Mouse (Mus musculus): ENCODE data around the gene Cxcl13. TPM values are rescaled to one million over a fixed set of nuclear protein-coding genes. Genes with fewer than 3 reads are reported as not detected.

Cxcl13 gene
- polyA plus RNA-seq, 2 experiments = 0.02 to 0.14 TPM

- Histone ChIP-seq H3K4me2 (ENCODE audit: low read depth) (no peak overlapping the region), H3K27ac (no peak overlapping the region), H3K4me1 (replicated peaks; ENCODE audit: control insufficient read depth in 2 of 2, insufficient read depth in 2 of 2, low read length in 1 of 2) (peaks cover 0 to 4% of the 10 kb centered on the region in 2 experiments; a peak in 1 of 4 replicates), H3K9ac (replicated peaks) (no peak overlapping the region), H3K9me3 (ENCODE audit: control insufficient read depth, low read length) (no peaks in the 10 kb centered on the region), H3K27me3 (ENCODE audit: control insufficient read depth, insufficient read depth, low read length) (no peaks in the 10 kb centered on the region), H3K4me3 (ENCODE audit: insufficient read depth in 1 of 2, low read depth in 2 of 2, low read length in 2 of 2) (no peak overlapping the region), H3K36me3 (replicated peaks; ENCODE audit: control insufficient read depth, insufficient read depth, low read depth) (no peaks in the 10 kb centered on the region)
- 20% methylated on average over 4 of the region's 4 CpGs for WGBS (ENCODE audit: insufficient replicate concordance)
- no peak for DNase-seq (ENCODE audit: low read depth in 3 of 3, low spot score in 3 of 3)
- ATAC-seq (ENCODE audit: insufficient read depth) = no peak
- no peak for TF ChIP-seq EP300 (IDR thresholded peaks at IDR 0.05; ENCODE audit: low read depth)
- TF ChIP-seq CTCF (IDR thresholded peaks at IDR 0.05; ENCODE audit: low read depth) = no peak
Measured at GRCm38 (mm10) chr5:95940682-95941221, 16.0 kb upstream of the Cxcl13 start.

GRCm38 (mm10) chr5:95941562-95941961 lies 15.2 kb upstream of the Cxcl13 start:
- H3K27me3 ChIP-seq (ENCODE audit: control insufficient read depth, insufficient read depth, low read length) = no peaks in the 10 kb centered on the region
- H3K4me2 ChIP-seq (ENCODE audit: low read depth) = no peak overlapping the region
- 55% methylated on average over 7 of the region's 7 CpGs for WGBS (ENCODE audit: insufficient replicate concordance)
- no peak overlapping the region for H3K27ac ChIP-seq
- H3K36me3 ChIP-seq (replicated peaks; ENCODE audit: control insufficient read depth, insufficient read depth, low read depth) = no peaks in the 10 kb centered on the region
- DNase-seq (ENCODE audit: low read depth in 3 of 3, low spot score in 3 of 3) (no peak), ATAC-seq (ENCODE audit: insufficient read depth) (no peak)
- TF ChIP-seq CTCF (IDR thresholded peaks at IDR 0.05; ENCODE audit: low read depth) (no peak), EP300 (IDR thresholded peaks at IDR 0.05; ENCODE audit: low read depth) (no peak)
- no peaks in the 10 kb centered on the region for H3K9me3 ChIP-seq (ENCODE audit: control insufficient read depth, low read length)
- no peak overlapping the region for H3K9ac ChIP-seq (replicated peaks)
- H3K4me3 ChIP-seq (ENCODE audit: insufficient read depth in 1 of 2, low read depth in 2 of 2, low read length in 2 of 2) = no peak overlapping the region
- H3K4me1 ChIP-seq (replicated peaks; ENCODE audit: control insufficient read depth in 2 of 2, insufficient read depth in 2 of 2, low read length in 1 of 2) = peaks cover 0 to 4% of the 10 kb centered on the region in 2 experiments; a peak in 1 of 4 replicates

- H3K4me2 ChIP-seq (ENCODE audit: low read depth) = no peak overlapping the region
- WGBS (ENCODE audit: insufficient replicate concordance) = 24% methylated on average over 3 of the region's 3 CpGs
- H3K4me1 ChIP-seq (replicated peaks; ENCODE audit: control insufficient read depth in 2 of 2, insufficient read depth in 2 of 2, low read length in 1 of 2) = no peaks in the 10 kb centered on the region
- DNase-seq (ENCODE audit: low read depth in 3 of 3, low spot score in 3 of 3) = no peak
- H3K4me3 ChIP-seq (ENCODE audit: insufficient read depth in 1 of 2, low read depth in 2 of 2, low read length in 2 of 2) = no peak overlapping the region
- H3K27ac ChIP-seq = no peak overlapping the region
- no peak for ATAC-seq (ENCODE audit: insufficient read depth)
- H3K27me3 ChIP-seq (ENCODE audit: control insufficient read depth, insufficient read depth, low read length) = no peaks in the 10 kb centered on the region
- H3K9ac ChIP-seq (replicated peaks) = no peak overlapping the region
- no peaks in the 10 kb centered on the region for H3K9me3 ChIP-seq (ENCODE audit: control insufficient read depth, low read length)
- no peaks in the 10 kb centered on the region for H3K36me3 ChIP-seq (replicated peaks; ENCODE audit: control insufficient read depth, insufficient read depth, low read depth)
- TF ChIP-seq CTCF (IDR thresholded peaks at IDR 0.05; ENCODE audit: low read depth) (no peak), EP300 (IDR thresholded peaks at IDR 0.05; ENCODE audit: low read depth) (no peak)
Measured at GRCm38 (mm10) chr5:95945120-95945519, 11.6 kb upstream of the Cxcl13 start.

- H3K9me3 ChIP-seq (ENCODE audit: control insufficient read depth, low read length) = no peaks in the 10 kb centered on the region
- no peaks in the 10 kb centered on the region for H3K27me3 ChIP-seq (ENCODE audit: control insufficient read depth, insufficient read depth, low read length)
- no peak overlapping the region for H3K27ac ChIP-seq
- no peaks in the 10 kb centered on the region for H3K4me1 ChIP-seq (replicated peaks; ENCODE audit: control insufficient read depth in 2 of 2, insufficient read depth in 2 of 2, low read length in 1 of 2)
- TF ChIP-seq CTCF (IDR thresholded peaks at IDR 0.05; ENCODE audit: low read depth) (no peak), EP300 (IDR thresholded peaks at IDR 0.05; ENCODE audit: low read depth) (no peak)
- ATAC-seq (ENCODE audit: insufficient read depth) = no peak
- no peaks in the 10 kb centered on the region for H3K36me3 ChIP-seq (replicated peaks; ENCODE audit: control insufficient read depth, insufficient read depth, low read depth)
- no peak overlapping the region for H3K4me3 ChIP-seq (ENCODE audit: insufficient read depth in 1 of 2, low read depth in 2 of 2, low read length in 2 of 2)
- 44% methylated on average over 2 of the region's 2 CpGs for WGBS (ENCODE audit: insufficient replicate concordance)
- H3K9ac ChIP-seq (replicated peaks) = no peak overlapping the region
- H3K4me2 ChIP-seq (ENCODE audit: low read depth) = no peak overlapping the region
- DNase-seq (ENCODE audit: low read depth in 3 of 3, low spot score in 3 of 3) = no peak
Measured at GRCm38 (mm10) chr5:95946344-95946743, 10.4 kb upstream of the Cxcl13 start.

- Histone ChIP-seq H3K36me3 (replicated peaks; ENCODE audit: control insufficient read depth, insufficient read depth, low read depth) (no peaks in the 10 kb centered on the region), H3K4me3 (ENCODE audit: insufficient read depth in 1 of 2, low read depth in 2 of 2, low read length in 2 of 2) (no peak overlapping the region), H3K4me1 (replicated peaks; ENCODE audit: control insufficient read depth in 2 of 2, insufficient read depth in 2 of 2, low read length in 1 of 2) (no peaks in the 10 kb centered on the region), H3K9ac (replicated peaks) (no peak overlapping the region), H3K9me3 (ENCODE audit: control insufficient read depth, low read length) (no peaks in the 10 kb centered on the region), H3K27me3 (ENCODE audit: control insufficient read depth, insufficient read depth, low read length) (no peaks in the 10 kb centered on the region), H3K4me2 (ENCODE audit: low read depth) (no peak overlapping the region), H3K27ac (no peak overlapping the region)
- no peak for TF ChIP-seq CTCF (IDR thresholded peaks at IDR 0.05; ENCODE audit: low read depth)
- TF ChIP-seq EP300 (IDR thresholded peaks at IDR 0.05; ENCODE audit: low read depth) = no peak
- 43% methylated on average over 3 of the region's 3 CpGs for WGBS (ENCODE audit: insufficient replicate concordance)
- no peak for DNase-seq (ENCODE audit: low read depth in 3 of 3, low spot score in 3 of 3)
- ATAC-seq (ENCODE audit: insufficient read depth) = no peak
Measured at GRCm38 (mm10) chr5:95948641-95949040, 8.1 kb upstream of the Cxcl13 start.
